Mouse (Mus musculus) hematopoietic stem cell, adult 5-6 weeks (primary cell): Measurements from ENCODE around the gene Per3. TPM values are rescaled to one million over a fixed set of nuclear protein-coding genes. Genes with fewer than 3 reads are reported as not detected.
"Not testable (repeated sequence)": the region's sequence is repeated elsewhere in the genome, so short reads cannot be mapped to it uniquely, and the experiment has no call there.

Experiments used
- ATAC-seq, 2 experiments: fragments of 125-278 bp in 1 of 2; replicated peaks in 1 of 2; 2 replicates each; pipeline ENCODE4 v1.8.0; 2016 to 2017; ENCODE audit warnings: inconsistent platforms in 2 of 2, mild to moderate bottlenecking in 2 of 2, moderate number of reproducible peaks in 2 of 2, low read depth in 1 of 2, moderate TSS enrichment in 1 of 2; ENCODE audit not compliant: low FRiP score in 2 of 2, poor library complexity in 2 of 2, severe bottlenecking in 2 of 2, insufficient read depth in 1 of 2, low TSS enrichment in 1 of 2
- total RNA-seq: library from RNA; stranded (forward); fragments of 172-1452, 232-1000 nt; gene quantifications from 2 replicates; pipeline ENCODE4 v1.2.3, GENCODE M21; 2017

Gene Per3
- total RNA-seq, 1 experiment from 2014 or later: 11.0 TPM

GRCm38 (mm10) chr4:151043281-151043680 lies 1.2 kb downstream of the Per3 start:
- ATAC-seq: 0 out of 4 replicates have a peak, but pooled peaks of 1 of the 2 experiments have one; percentile 30

GRCm38 (mm10) chr4:151041506-151041905 lies 3.0 kb downstream of the Per3 start:
- ATAC-seq: no peak

- no peak for ATAC-seq
These were observed 6.7 kb downstream of the Per3 start for GRCm38 (mm10) chr4:151037800-151038199.

- no peak for ATAC-seq
These were observed 7.9 kb downstream of the Per3 start for GRCm38 (mm10) chr4:151036521-151036920.

- peak; percentile 62 to 74 for ATAC-seq
These were observed 17.5 kb downstream of the Per3 start for GRCm38 (mm10) chr4:151027001-151027400.

- no peak for ATAC-seq
These were observed 20.3 kb downstream of the Per3 start for GRCm38 (mm10) chr4:151024152-151024551.

- not testable (repeated sequence) for ATAC-seq
These were observed 27.1 kb downstream of the Per3 start for GRCm38 (mm10) chr4:151017356-151017755.

- no peak for ATAC-seq
These were observed 28.5 kb downstream of the Per3 start for GRCm38 (mm10) chr4:151015946-151016345.

GRCm38 (mm10) chr4:151010316-151010715 lies 34.1 kb downstream of the Per3 start:
- ATAC-seq: no peak

- peak; percentile 37 to 41; a peak in 2 of 4 replicates for ATAC-seq
These were observed 37.5 kb downstream of the Per3 start for GRCm38 (mm10) chr4:151006945-151007344.

- peak; percentile 80 to 86 for ATAC-seq
These were observed 38.7 kb downstream of the Per3 start for GRCm38 (mm10) chr4:151005656-151006318.

GRCm38 (mm10) chr4:151001397-151001796 lies 43.1 kb downstream of the Per3 start:
- no peak for ATAC-seq

GRCm38 (mm10) chr4:150998626-150999025 lies 45.8 kb downstream of the Per3 start:
- ATAC-seq: no peak

- no peak for ATAC-seq
These were observed 47.7 kb downstream of the Per3 start, which contains the start of gene Uts2 for GRCm38 (mm10) chr4:150996797-150997196. Uts2 (plus strand) TSS chr4:150997097.

GRCm38 (mm10) chr4:150990148-150990547 lies 54.3 kb downstream of the Per3 start:
- ATAC-seq: no peak

- no peak for ATAC-seq
These were observed 64.3 kb downstream of the Per3 start for GRCm38 (mm10) chr4:150980153-150980552.

GRCm38 (mm10) chr4:150979455-150979854 lies 65.0 kb downstream of the Per3 start:
- ATAC-seq: no peak

GRCm38 (mm10) chr4:150978156-150978910 lies 66.1 kb downstream of the Per3 start:
- no peak for ATAC-seq
